Mouse (Mus musculus) liver, adult 2 months (tissue): ENCODE data around the gene Atp6v0a4.

Source experiments
- CTCF ChIP-seq: fragments of 200-500 bp; IDR thresholded peaks from 2 replicates; pipeline ENCODE4 v1.5.1; 2011; ENCODE audit warnings: low read depth, low read length, control low read depth
- POLR2A ChIP-seq: fragments of 200-500 bp; IDR thresholded peaks from 2 replicates; pipeline ENCODE4 v1.6.1; 2011; ENCODE audit warnings: low read length, control low read depth; ENCODE audit not compliant: insufficient read depth; ENCODE audit errors: extremely low read depth

DNA sequence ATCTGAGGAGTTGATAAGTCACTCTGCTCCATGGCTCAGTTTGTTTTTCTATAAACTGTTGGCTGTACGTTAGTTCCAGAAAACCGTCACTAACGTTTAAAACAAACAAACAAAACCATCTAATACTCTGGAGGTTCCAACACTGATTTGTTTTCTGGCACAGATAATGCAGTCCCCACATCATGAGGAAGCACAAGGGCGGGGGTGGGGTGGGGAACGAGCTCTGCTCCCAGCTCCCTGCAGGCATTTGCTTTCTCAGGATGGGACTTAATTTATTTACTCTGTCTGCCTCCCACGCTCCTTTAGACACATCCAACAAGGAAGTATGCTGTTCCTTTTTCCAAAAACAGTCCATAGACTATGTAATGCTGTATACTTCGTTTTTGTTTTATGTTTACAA is 101.1 kb downstream of the Atp6v0a4 start:
- TF ChIP-seq CTCF, result no peak
- no peak for TF ChIP-seq POLR2A
